Mouse (Mus musculus) thymus, postnatal 25 days (tissue): ENCODE measurements around the gene D10Jhu81e.
"Not testable (repeated sequence)": the region's sequence is repeated elsewhere in the genome, so short reads cannot be mapped to it uniquely, and the experiment has no call there.

Experiments
- DNase-seq: peaks from one replicate; pipeline ENCODE4 v3.0.0; 2022

D10Jhu81e gene

GRCm38 (mm10) chr10:78127931-78128330 lies 41.7 kb downstream of the D10Jhu81e start:
- no peak for DNase-seq

GRCm38 (mm10) chr10:78127046-78127870 lies 42.3 kb downstream of the D10Jhu81e start:
- no peak for DNase-seq

- DNase-seq = no peak
Measured at GRCm38 (mm10) chr10:78126311-78126710, 43.3 kb downstream of the D10Jhu81e start.

GRCm38 (mm10) chr10:78125061-78125460 lies 44.5 kb downstream of the D10Jhu81e start:
- DNase-seq = not testable (repeated sequence)

- DNase-seq = peak; percentile 32
Measured at GRCm38 (mm10) chr10:78124137-78124536, 45.4 kb downstream of the D10Jhu81e start.

- no peak for DNase-seq
Measured at GRCm38 (mm10) chr10:78119422-78119821, 50.2 kb downstream of the D10Jhu81e start.

GRCm38 (mm10) chr10:78115153-78115552 lies 54.4 kb downstream of the D10Jhu81e start:
- DNase-seq = no peak

- no peak for DNase-seq
Measured at GRCm38 (mm10) chr10:78114521-78115092, 55.0 kb downstream of the D10Jhu81e start.
